21 mouse cellular contexts compared by ENCODE assay signal in genomic region chr8:118523922-118524321, GRCm38 (mm10).
A peak's percentile ranks its signal among the peaks of the same experiment; 100 is the strongest.
DNase-seq lines count a peak whose midpoint lies in the region; ATAC-seq lines count a peak whose summit lies in the region.
"Had no signal": no experiment of that assay in that cellular context is flagged by ENCODE, and none has a peak within 500 bp of the region (broad histone marks: within the 10 kb centered on the region; RNA-seq: fewer than 3 reads in every experiment).

No protein-coding gene starts in this region.

- DNase-seq in ES-CJ7 (ENCODE audit: low read depth, low spot score) (peak; percentile 94), R1 (ENCODE audit: low read depth, low spot score) (peak; percentile 78), ZHBTc4 (ENCODE audit: low read depth, low spot score) (peak; percentile 90)
- DNase-seq in lung, postnatal 25 days (ENCODE audit: low spot score) = no peak
- DNase-seq: adrenal gland, adult 8-10 months; adrenal gland, postnatal 14 days; adrenal gland, postnatal 36 days; B cell, adult 2 months; cerebellum, adult 11-12 months; cerebellum, adult 2 months; cerebellum, adult 9-10 months; cerebellum, postnatal 10 days; cerebellum, postnatal 36 days; embryo, embryonic 11 days; forebrain, postnatal 0 days had no signal

- ATAC-seq in erythroblast, adult 5-6 weeks (replicated peaks; ENCODE audit: low FRiP score, poor library complexity, severe bottlenecking) = no peak
- ATAC-seq: activated CD4-positive, CD25-positive, alpha-beta regulatory T cell, adult 4 months; CD4-positive, CD25-positive, alpha-beta regulatory T cell, adult 4 months; forebrain, embryonic 13.5 days; forebrain, embryonic 15.5 days; forebrain, postnatal 0 days; Patski had no signal
